Mouse (Mus musculus) ovary, adult 18-20 months (tissue): ENCODE measurements around the gene Trp53bp1.
A peak's percentile ranks its signal among the peaks of the same experiment; 100 is the strongest.

Experiments
- DNase-seq: peaks from one replicate; pipeline ENCODE4 v3.0.0; 2022; ENCODE audit warnings: low spot score, mixed read lengths

Gene Trp53bp1

GRCm38 (mm10) chr2:121271236-121271927 is at the start of gene Trp53bp1:
Gene Trp53bp1, minus strand, starts transcription at chr2:121271407.
- DNase-seq: peak; percentile 89

GRCm38 (mm10) chr2:121316278-121316677 is 45.1 kb upstream of the Trp53bp1 start:
- no peak for DNase-seq

GRCm38 (mm10) chr2:121308997-121309416 is 37.8 kb upstream of the Trp53bp1 start:
- no peak for DNase-seq

- DNase-seq: no peak
Measured at GRCm38 (mm10) chr2:121300036-121300435, 28.8 kb upstream of the Trp53bp1 start.

- no peak for DNase-seq
Measured at GRCm38 (mm10) chr2:121299471-121299870, 28.3 kb upstream of the Trp53bp1 start.

GRCm38 (mm10) chr2:121298131-121298530 is 26.9 kb upstream of the Trp53bp1 start:
- DNase-seq: no peak

GRCm38 (mm10) chr2:121297701-121298100 is 26.5 kb upstream of the Trp53bp1 start:
- DNase-seq: no peak

GRCm38 (mm10) chr2:121296754-121297231 is 25.6 kb upstream of the Trp53bp1 start:
- DNase-seq: no peak

- DNase-seq: no peak
Measured at GRCm38 (mm10) chr2:121295608-121296571, 24.7 kb upstream of the Trp53bp1 start.

- DNase-seq: no peak
Measured at GRCm38 (mm10) chr2:121294753-121295607, 23.8 kb upstream of the Trp53bp1 start.

GRCm38 (mm10) chr2:121294182-121294581 is 23.0 kb upstream of the Trp53bp1 start:
- DNase-seq: peak; percentile 79

GRCm38 (mm10) chr2:121292316-121293013 is 21.3 kb upstream of the Trp53bp1 start:
- no peak for DNase-seq

- DNase-seq: no peak
Measured at GRCm38 (mm10) chr2:121289730-121290540, 18.7 kb upstream of the Trp53bp1 start.

GRCm38 (mm10) chr2:121288901-121289729 is 17.9 kb upstream of the Trp53bp1 start, which contains the start of gene Map1a:
Gene Map1a, plus strand, starts transcription at chr2:121289600.
- peak; percentile 97 for DNase-seq

- DNase-seq: no peak
Measured at GRCm38 (mm10) chr2:121287850-121288249, 16.6 kb upstream of the Trp53bp1 start.

GRCm38 (mm10) chr2:121271928-121272516 is 815 bp upstream of the Trp53bp1 start:
- DNase-seq: no peak

GRCm38 (mm10) chr2:121270521-121271235 is 529 bp downstream of the Trp53bp1 start:
- peak; percentile 2 for DNase-seq

GRCm38 (mm10) chr2:121268446-121268845 is 2.8 kb downstream of the Trp53bp1 start:
- DNase-seq: no peak
